Mouse (Mus musculus): ENCODE measurements around the gene Vps50.

- TF ChIP-seq CTCF (IDR thresholded peaks at IDR 0.05; ENCODE audit: extremely low read depth, insufficient read length, insufficient replicate concordance, low read depth, low read length) (no peak), POLR2A (IDR thresholded peaks at IDR 0.05; ENCODE audit: low read depth, low read length) (no peak)
These were observed 69.0 kb downstream of the Vps50 start for GRCm38 (mm10) chr6:3567071-3567610.

All from small intestine, adult 2 months (tissue).